Mouse (Mus musculus): ENCODE measurements around the gene Ugt2a1. TPM values are rescaled to one million over a fixed set of nuclear protein-coding genes. Genes with fewer than 3 reads are reported as not detected.
A peak's percentile ranks its signal among the peaks of the same experiment; 100 is the strongest.
"Not testable (repeated sequence)": the region's sequence is repeated elsewhere in the genome, so short reads cannot be mapped to it uniquely, and the experiment has no call there.

The Ugt2a1 gene
- not detected in 2 replicates for polyA plus RNA-seq (2015; fragmentation: Nextera tagmentation; extraction: Ambion mirVana)

- DNase-seq (no peak), ATAC-seq (no peak)
- no peak within 1 kb of the TSS for H3K9ac ChIP-seq (replicated peaks)
- 75% methylated on average over 1 of the region's 1 CpGs for WGBS (ENCODE audit: insufficient replicate concordance)
- no peaks in the 10 kb centered on the region for H3K9me3 ChIP-seq (ENCODE audit: low read length)
- no peaks in the 10 kb centered on the region for H3K4me1 ChIP-seq (ENCODE audit: insufficient read depth)
- no peaks in the 10 kb centered on the region for H3K27me3 ChIP-seq (ENCODE audit: insufficient read depth, low read length)
- no peaks in the 10 kb centered on the region for H3K36me3 ChIP-seq (replicated peaks; ENCODE audit: insufficient read depth, low read length)
- H3K27ac ChIP-seq (ENCODE audit: low read depth) = no peak within 1 kb of the TSS
- TF ChIP-seq CTCF (IDR thresholded peaks at IDR 0.05; ENCODE audit: low read depth) (no peak), EP300 (IDR thresholded peaks at IDR 0.05; ENCODE audit: low read depth) (no peak)
- no peak within 1 kb of the TSS for H3K4me2 ChIP-seq (ENCODE audit: low read depth, low read length)
- no peak within 1 kb of the TSS for H3K4me3 ChIP-seq (ENCODE audit: low read depth, low read length)
Measured at GRCm38 (mm10) chr5:87490771-87491170, at the start of gene Ugt2a1. TSS of gene Ugt2a1 (minus strand) at chr5:87490871.

GRCm38 (mm10) chr5:87538111-87538510, 47.4 kb upstream of the Ugt2a1 start, which contains the start of gene Sult1b1:
TSS of gene Sult1b1 (minus strand) at chr5:87538195.
- H3K27me3 ChIP-seq (ENCODE audit: insufficient read depth, low read length) = no peaks in the 10 kb centered on the region
- 76% methylated on average over 2 of the region's 2 CpGs for WGBS (ENCODE audit: insufficient replicate concordance)
- DNase-seq (no peak), ATAC-seq (peak; percentile 64; the same call in 1 of the 2 replicates)
- no peaks in the 10 kb centered on the region for H3K36me3 ChIP-seq (replicated peaks; ENCODE audit: insufficient read depth, low read length)
- no peaks in the 10 kb centered on the region for H3K9me3 ChIP-seq (ENCODE audit: low read length)
- peak within 1 kb of the TSS; percentile 85 for H3K27ac ChIP-seq (ENCODE audit: low read depth)
- TF ChIP-seq EP300 (IDR thresholded peaks at IDR 0.05; ENCODE audit: low read depth) = no peak
- no peak for TF ChIP-seq CTCF (IDR thresholded peaks at IDR 0.05; ENCODE audit: low read depth)
- no peak within 1 kb of the TSS for H3K4me3 ChIP-seq (ENCODE audit: low read depth, low read length)
- H3K4me2 ChIP-seq (ENCODE audit: low read depth, low read length) = no peak within 1 kb of the TSS
- H3K4me1 ChIP-seq (ENCODE audit: insufficient read depth) = no peaks in the 10 kb centered on the region
- no peak within 1 kb of the TSS for H3K9ac ChIP-seq (replicated peaks)

GRCm38 (mm10) chr5:87535994-87536644, 45.4 kb upstream of the Ugt2a1 start:
- TF ChIP-seq CTCF (IDR thresholded peaks at IDR 0.05; ENCODE audit: low read depth) (no peak), EP300 (IDR thresholded peaks at IDR 0.05; ENCODE audit: low read depth) (no peak)
- Histone ChIP-seq H3K27ac (ENCODE audit: low read depth) (peak overlapping the region; percentile 85), H3K4me1 (ENCODE audit: insufficient read depth) (no peaks in the 10 kb centered on the region), H3K4me3 (ENCODE audit: low read depth, low read length) (no peak overlapping the region), H3K9me3 (ENCODE audit: low read length) (no peaks in the 10 kb centered on the region), H3K4me2 (ENCODE audit: low read depth, low read length) (no peak overlapping the region), H3K9ac (replicated peaks) (no peak overlapping the region; the same call in 1 of the 2 replicates), H3K36me3 (replicated peaks; ENCODE audit: insufficient read depth, low read length) (no peaks in the 10 kb centered on the region), H3K27me3 (ENCODE audit: insufficient read depth, low read length) (no peaks in the 10 kb centered on the region)
- ATAC-seq = peak; percentile 94
- 45% methylated on average over 4 of the region's 4 CpGs for WGBS (ENCODE audit: insufficient replicate concordance)
- DNase-seq = peak; percentile 47

- Histone ChIP-seq H3K27ac (ENCODE audit: low read depth) (peak overlapping the region; percentile 57; the same call in 1 of the 2 replicates), H3K9me3 (ENCODE audit: low read length) (no peaks in the 10 kb centered on the region), H3K4me2 (ENCODE audit: low read depth, low read length) (no peak overlapping the region), H3K36me3 (replicated peaks; ENCODE audit: insufficient read depth, low read length) (no peaks in the 10 kb centered on the region), H3K9ac (replicated peaks) (no peak overlapping the region), H3K4me1 (ENCODE audit: insufficient read depth) (no peaks in the 10 kb centered on the region), H3K4me3 (ENCODE audit: low read depth, low read length) (no peak overlapping the region), H3K27me3 (ENCODE audit: insufficient read depth, low read length) (no peaks in the 10 kb centered on the region)
- no peak for DNase-seq
- no peak for TF ChIP-seq EP300 (IDR thresholded peaks at IDR 0.05; ENCODE audit: low read depth)
- TF ChIP-seq CTCF (IDR thresholded peaks at IDR 0.05; ENCODE audit: low read depth) = no peak
- peak; percentile 66 for ATAC-seq
- 38% methylated on average over 2 of the region's 2 CpGs for WGBS (ENCODE audit: insufficient replicate concordance)
Measured at GRCm38 (mm10) chr5:87532288-87532687, 41.6 kb upstream of the Ugt2a1 start.

GRCm38 (mm10) chr5:87523561-87523960, 32.9 kb upstream of the Ugt2a1 start:
- not testable (repeated sequence) for H3K4me1 ChIP-seq (ENCODE audit: insufficient read depth); ATAC-seq; H3K27me3 ChIP-seq (ENCODE audit: insufficient read depth, low read length); H3K4me2 ChIP-seq (ENCODE audit: low read depth, low read length); H3K36me3 ChIP-seq (replicated peaks; ENCODE audit: insufficient read depth, low read length); H3K4me3 ChIP-seq (ENCODE audit: low read depth, low read length); H3K9me3 ChIP-seq (ENCODE audit: low read length); DNase-seq; H3K9ac ChIP-seq (replicated peaks); H3K27ac ChIP-seq (ENCODE audit: low read depth)
- 80% methylated on average over 2 of the region's 2 CpGs for WGBS (ENCODE audit: insufficient replicate concordance)

- Histone ChIP-seq H3K9ac (replicated peaks) (no peak overlapping the region), H3K27ac (ENCODE audit: low read depth) (no peak overlapping the region), H3K9me3 (ENCODE audit: low read length) (no peaks in the 10 kb centered on the region), H3K36me3 (replicated peaks; ENCODE audit: insufficient read depth, low read length) (no peaks in the 10 kb centered on the region), H3K4me2 (ENCODE audit: low read depth, low read length) (no peak overlapping the region), H3K27me3 (ENCODE audit: insufficient read depth, low read length) (no peaks in the 10 kb centered on the region), H3K4me3 (ENCODE audit: low read depth, low read length) (no peak overlapping the region), H3K4me1 (ENCODE audit: insufficient read depth) (no peaks in the 10 kb centered on the region)
- WGBS (ENCODE audit: insufficient replicate concordance) = 67% methylated on average over 4 of the region's 4 CpGs
- DNase-seq (no peak), ATAC-seq (no peak)
- TF ChIP-seq EP300 (IDR thresholded peaks at IDR 0.05; ENCODE audit: low read depth) = no peak
- TF ChIP-seq CTCF (IDR thresholded peaks at IDR 0.05; ENCODE audit: low read depth) = no peak
Measured at GRCm38 (mm10) chr5:87505776-87506458, 15.2 kb upstream of the Ugt2a1 start.
